Mouse (Mus musculus) hindbrain, embryonic 13.5 days (tissue): ENCODE results near the gene Ptprn2. TPM values are rescaled to one million over a fixed set of nuclear protein-coding genes. Genes with fewer than 3 reads are reported as not detected.

Source experiments
- ATAC-seq: fragments of 200-750 bp; cut with Nextera tagmentation; 2 replicates; pipeline ENCODE4 v1.8.0; 2017; ENCODE audit warnings: moderate TSS enrichment; ENCODE audit not compliant: low FRiP score
- H3K27ac ChIP-seq: fragments of 300-500 bp; sonication (generic); 2 replicates; pipeline ENCODE4 v1.5.1; 2015; ENCODE audit warnings: inconsistent platforms, mild to moderate bottlenecking, moderate library complexity
- H3K27me3 ChIP-seq: fragments of 300-500 bp; sonication (generic); 2 replicates; pipeline ENCODE4 v1.6.1; 2015; ENCODE audit warnings: mild to moderate bottlenecking, inconsistent platforms
- H3K36me3 ChIP-seq: fragments of 300-500 bp; sonication (generic); 2 replicates; pipeline ENCODE4 v1.6.1; 2015; ENCODE audit warnings: mild to moderate bottlenecking, inconsistent platforms
- H3K4me1 ChIP-seq: fragments of 300-500 bp; sonication (generic); replicated peaks from 2 replicates; pipeline ENCODE4 v1.6.1; 2015; ENCODE audit warnings: inconsistent platforms
- H3K4me2 ChIP-seq: fragments of 300-500 bp; sonication (generic); 2 replicates; pipeline ENCODE4 v1.6.1; 2015; ENCODE audit warnings: inconsistent platforms, mild to moderate bottlenecking, moderate library complexity
- H3K4me3 ChIP-seq: fragments of 300-500 bp; sonication (generic); 2 replicates; pipeline ENCODE4 v1.5.1; 2015; ENCODE audit warnings: mild to moderate bottlenecking, inconsistent platforms
- H3K9ac ChIP-seq: fragments of 300-500 bp; sonication (generic); 2 replicates; pipeline ENCODE4 v1.6.1; 2015; ENCODE audit warnings: mild to moderate bottlenecking, inconsistent platforms
- H3K9me3 ChIP-seq: fragments of 300-500 bp; sonication (generic); 2 replicates; pipeline ENCODE4 v1.6.1; 2016; ENCODE audit warnings: inconsistent platforms
- WGBS: fragments of 180-500 bp; shearing (Covaris S2); methylation state at CpG from one replicate; pipeline ENCODE4 v1.1.7; 2015; 5-methylcytosine and 5-hydroxymethylcytosine counted together
- polyA plus RNA-seq: library from polyadenylated mRNA; unstranded; fragments of >200 nt; fragmentation: Nextera tagmentation; extraction: Ambion mirVana; gene quantifications from 2 replicates; pipeline ENCODE4 v1.2.1, GENCODE M21; 2015

Gene Ptprn2
- polyA plus RNA-seq, 1 experiment from 2014 or later: 10.3 TPM

GRCm38 (mm10) chr12:117250465-117250864 is 764.9 kb downstream of the Ptprn2 start:
- no peak for ATAC-seq
- 15% methylated on average over 6 of the region's 6 CpGs for WGBS
- peaks cover 2% of the 10 kb centered on the region; the same call in 1 of the 2 replicates for H3K27me3 ChIP-seq
- H3K4me3 ChIP-seq: no peak overlapping the region
- no peak overlapping the region for H3K4me2 ChIP-seq
- H3K9ac ChIP-seq: no peak overlapping the region
- peaks cover 39% of the 10 kb centered on the region for H3K36me3 ChIP-seq
- H3K27ac ChIP-seq: 0 out of 2 replicates have a peak overlapping the region, but pooled peaks have one; percentile 18
- H3K4me1 ChIP-seq: peaks cover 33% of the 10 kb centered on the region
- no peaks in the 10 kb centered on the region for H3K9me3 ChIP-seq

GRCm38 (mm10) chr12:117251663-117252425 is 766.3 kb downstream of the Ptprn2 start:
- H3K36me3 ChIP-seq: peaks cover 44% of the 10 kb centered on the region
- 0 out of 2 replicates have a peak overlapping the region, but pooled peaks have one; percentile 49 for H3K27ac ChIP-seq

DNA sequence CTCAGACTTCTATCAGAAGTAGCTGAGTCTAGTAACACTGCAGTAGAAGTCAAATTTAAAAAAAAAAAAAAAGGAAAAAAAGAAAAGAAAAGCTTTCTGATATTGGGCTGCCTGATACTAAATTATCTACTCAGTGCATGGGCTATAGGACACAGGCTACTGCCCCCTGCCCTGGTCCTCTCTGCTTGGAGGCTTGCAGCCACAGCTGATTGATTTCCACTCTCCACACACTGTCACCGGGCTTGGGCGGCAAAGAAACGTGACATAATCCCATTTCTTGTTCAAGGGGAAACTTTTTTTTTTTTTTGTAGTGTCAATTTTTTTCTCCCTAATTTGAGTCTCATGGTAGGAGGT is 766.9 kb downstream of the Ptprn2 start:
- Histone ChIP-seq H3K4me2 (no peak overlapping the region), H3K27ac (no peak overlapping the region), H3K9me3 (no peaks in the 10 kb centered on the region), H3K27me3 (peaks cover 2% of the 10 kb centered on the region; the same call in 1 of the 2 replicates), H3K36me3 (peaks cover 43% of the 10 kb centered on the region), H3K4me3 (no peak overlapping the region), H3K4me1 (peaks cover 50% of the 10 kb centered on the region), H3K9ac (no peak overlapping the region)
- ATAC-seq: no peak
- WGBS: 10% methylated on average over 3 of the region's 3 CpGs

More at GRCm38 (mm10) chr12:117251663-117252425, 766.3 kb downstream of the Ptprn2 start:
- Histone ChIP-seq H3K4me3 (no peak overlapping the region), H3K4me2 (no peak overlapping the region), H3K27me3 (peaks cover 2% of the 10 kb centered on the region; the same call in 1 of the 2 replicates), H3K9me3 (no peaks in the 10 kb centered on the region), H3K4me1 (peaks cover 44% of the 10 kb centered on the region), H3K9ac (no peak overlapping the region)
- WGBS: 28% methylated on average over 11 of the region's 11 CpGs
- ATAC-seq: no peak

- H3K4me2 ChIP-seq: no peak overlapping the region
- H3K4me1 ChIP-seq: peaks cover 63% of the 10 kb centered on the region
- H3K9ac ChIP-seq: no peak overlapping the region
- H3K36me3 ChIP-seq: peaks cover 29% of the 10 kb centered on the region
- H3K9me3 ChIP-seq: no peaks in the 10 kb centered on the region
- no peak overlapping the region for H3K4me3 ChIP-seq
- 84% methylated on average over 9 of the region's 9 CpGs for WGBS
- peaks cover 2% of the 10 kb centered on the region; the same call in 1 of the 2 replicates for H3K27me3 ChIP-seq
- ATAC-seq: no peak
- 0 out of 2 replicates have a peak overlapping the region, but pooled peaks have one; percentile 64 for H3K27ac ChIP-seq
Measured at GRCm38 (mm10) chr12:117254356-117254755, 768.8 kb downstream of the Ptprn2 start.

- Histone ChIP-seq H3K36me3 (peaks cover 24% of the 10 kb centered on the region), H3K4me1 (peaks cover 61% of the 10 kb centered on the region), H3K4me2 (no peak overlapping the region), H3K27me3 (peaks cover 2% of the 10 kb centered on the region; the same call in 1 of the 2 replicates), H3K9me3 (no peaks in the 10 kb centered on the region), H3K9ac (0 out of 2 replicates have a peak overlapping the region, but pooled peaks have one; percentile 39), H3K27ac (peak overlapping the region; percentile 64), H3K4me3 (no peak overlapping the region)
- WGBS: 22% methylated on average over 6 of the region's 6 CpGs
- ATAC-seq: no peak
Measured at GRCm38 (mm10) chr12:117255325-117255724, 769.8 kb downstream of the Ptprn2 start.

DNA sequence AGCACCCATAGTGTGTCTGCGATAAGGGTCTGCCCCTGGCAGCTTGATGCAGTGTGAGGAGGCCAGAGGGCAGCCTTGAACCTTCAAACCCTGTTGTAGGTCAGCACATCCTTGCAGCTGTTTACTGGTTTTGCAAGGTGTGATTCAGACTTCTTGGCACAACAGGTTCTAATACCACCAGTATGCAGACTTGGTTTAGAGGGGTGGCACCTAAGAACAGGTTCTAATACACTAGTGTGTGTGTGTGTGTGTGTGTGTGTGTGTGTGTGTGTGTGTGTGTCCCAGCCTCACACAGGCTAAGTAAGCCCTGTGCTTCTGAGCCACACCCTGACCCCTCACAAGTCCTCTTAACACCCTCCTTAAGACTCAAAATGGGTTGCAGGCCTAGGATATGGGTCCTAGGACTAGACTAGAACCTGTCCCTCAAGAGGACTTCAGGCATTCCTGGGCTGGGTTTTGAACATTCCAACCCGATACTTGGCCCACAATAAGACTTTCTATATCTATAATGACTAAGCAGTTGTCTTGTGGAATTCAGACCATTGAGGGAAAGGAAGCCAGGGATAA is 770.3 kb downstream of the Ptprn2 start:
- H3K9me3 ChIP-seq: no peaks in the 10 kb centered on the region
- H3K9ac ChIP-seq: no peak overlapping the region
- no peak for ATAC-seq
- peaks cover 24% of the 10 kb centered on the region for H3K36me3 ChIP-seq
- H3K27ac ChIP-seq: peak overlapping the region; percentile 64; the same call in 1 of the 2 replicates
- no peak overlapping the region for H3K4me2 ChIP-seq
- 69% methylated on average over 2 of the region's 2 CpGs for WGBS
- H3K4me1 ChIP-seq: peaks cover 55% of the 10 kb centered on the region
- no peak overlapping the region for H3K4me3 ChIP-seq
- H3K27me3 ChIP-seq: peaks cover 2% of the 10 kb centered on the region; the same call in 1 of the 2 replicates

GRCm38 (mm10) chr12:117256849-117257204 is 771.3 kb downstream of the Ptprn2 start:
- Histone ChIP-seq H3K4me2 (no peak overlapping the region), H3K9me3 (no peaks in the 10 kb centered on the region), H3K36me3 (peaks cover 30% of the 10 kb centered on the region), H3K27me3 (peaks cover 2% of the 10 kb centered on the region; the same call in 1 of the 2 replicates), H3K4me1 (peaks cover 50% of the 10 kb centered on the region), H3K27ac (peak overlapping the region; percentile 87), H3K4me3 (no peak overlapping the region), H3K9ac (peak overlapping the region; percentile 62; the same call in 1 of the 2 replicates)
- ATAC-seq: no peak
- WGBS: 29% methylated on average over 5 of the region's 5 CpGs

DNA sequence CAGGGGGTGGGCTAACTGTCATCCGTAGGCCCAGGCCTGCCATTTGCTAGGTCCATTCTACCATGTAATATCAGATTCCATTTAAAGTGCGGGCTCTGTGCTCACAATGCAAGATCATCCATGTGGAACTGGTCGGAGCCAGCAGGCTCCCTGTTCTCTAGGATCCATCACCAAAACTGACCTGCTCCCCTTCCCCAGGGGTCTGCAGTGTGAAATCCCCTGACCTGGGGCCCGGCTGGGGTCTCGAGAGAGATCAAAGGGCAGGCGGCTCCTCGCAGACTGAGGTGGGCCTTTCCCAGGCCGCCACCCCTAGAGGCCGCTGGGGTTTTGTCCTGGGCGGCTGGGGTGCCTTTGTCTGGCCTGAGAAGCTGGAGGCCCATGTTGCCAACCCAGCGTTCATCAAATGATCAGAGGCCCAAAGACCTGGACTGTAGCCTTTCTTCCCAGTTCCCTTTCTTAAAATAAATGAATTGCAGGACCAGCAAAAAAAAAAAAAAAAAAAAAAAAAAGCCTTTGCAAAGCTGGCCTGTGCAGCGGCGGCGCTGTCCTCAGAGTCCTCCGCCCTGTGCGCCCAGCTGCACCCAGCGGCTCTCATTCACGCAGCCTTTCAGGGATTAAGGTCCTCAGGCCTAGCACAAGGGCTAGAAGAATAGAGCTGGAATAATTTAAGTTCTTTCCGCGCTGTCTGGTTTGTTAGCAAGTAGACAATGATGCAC is 771.8 kb downstream of the Ptprn2 start:
- Histone ChIP-seq H3K4me3 (no peak overlapping the region), H3K9me3 (no peaks in the 10 kb centered on the region), H3K36me3 (peaks cover 35% of the 10 kb centered on the region), H3K27ac (peak overlapping the region; percentile 87), H3K4me1 (peaks cover 48% of the 10 kb centered on the region), H3K4me2 (no peak overlapping the region), H3K27me3 (peaks cover 2% of the 10 kb centered on the region; the same call in 1 of the 2 replicates), H3K9ac (peak overlapping the region; percentile 62)
- 8% methylated on average over 20 of the region's 20 CpGs for WGBS
- ATAC-seq: peak; percentile 16; the same call in 1 of the 2 replicates

DNA sequence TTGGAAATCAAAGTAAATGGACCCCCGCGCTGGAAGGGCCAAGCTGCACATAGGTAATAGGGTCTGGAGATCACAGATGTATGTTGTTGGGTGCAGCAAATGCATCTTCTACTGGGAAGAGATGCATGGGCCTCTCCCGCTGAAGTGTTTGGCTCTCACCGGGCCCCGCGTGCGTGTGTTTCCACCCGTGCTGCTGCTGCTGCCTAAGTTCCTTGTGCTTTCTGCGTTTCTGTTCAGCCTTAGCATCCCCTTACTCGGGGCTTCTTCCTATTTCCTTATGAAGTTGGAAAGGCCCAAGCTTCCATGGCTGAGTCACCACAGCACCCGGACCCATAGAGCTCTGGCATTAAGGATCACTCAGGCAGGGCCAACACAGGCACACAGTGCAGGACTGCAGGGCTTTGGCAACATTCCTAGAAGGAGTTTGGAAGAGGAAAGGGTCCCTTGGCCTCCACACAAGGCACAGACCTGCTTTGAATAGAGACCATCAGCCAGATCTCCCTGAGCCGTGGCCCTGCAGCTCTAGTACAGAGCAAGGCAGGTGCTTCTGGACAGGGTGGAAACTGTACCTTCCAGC is 772.5 kb downstream of the Ptprn2 start:
- peak; percentile 46; the same call in 1 of the 2 replicates for ATAC-seq
- Histone ChIP-seq H3K4me2 (no peak overlapping the region), H3K27ac (peak overlapping the region; percentile 87), H3K4me3 (no peak overlapping the region), H3K9ac (peak overlapping the region; percentile 62), H3K27me3 (peaks cover 2% of the 10 kb centered on the region; the same call in 1 of the 2 replicates), H3K9me3 (no peaks in the 10 kb centered on the region), H3K36me3 (peaks cover 35% of the 10 kb centered on the region), H3K4me1 (peaks cover 46% of the 10 kb centered on the region)
- WGBS: 17% methylated on average over 12 of the region's 12 CpGs

DNA sequence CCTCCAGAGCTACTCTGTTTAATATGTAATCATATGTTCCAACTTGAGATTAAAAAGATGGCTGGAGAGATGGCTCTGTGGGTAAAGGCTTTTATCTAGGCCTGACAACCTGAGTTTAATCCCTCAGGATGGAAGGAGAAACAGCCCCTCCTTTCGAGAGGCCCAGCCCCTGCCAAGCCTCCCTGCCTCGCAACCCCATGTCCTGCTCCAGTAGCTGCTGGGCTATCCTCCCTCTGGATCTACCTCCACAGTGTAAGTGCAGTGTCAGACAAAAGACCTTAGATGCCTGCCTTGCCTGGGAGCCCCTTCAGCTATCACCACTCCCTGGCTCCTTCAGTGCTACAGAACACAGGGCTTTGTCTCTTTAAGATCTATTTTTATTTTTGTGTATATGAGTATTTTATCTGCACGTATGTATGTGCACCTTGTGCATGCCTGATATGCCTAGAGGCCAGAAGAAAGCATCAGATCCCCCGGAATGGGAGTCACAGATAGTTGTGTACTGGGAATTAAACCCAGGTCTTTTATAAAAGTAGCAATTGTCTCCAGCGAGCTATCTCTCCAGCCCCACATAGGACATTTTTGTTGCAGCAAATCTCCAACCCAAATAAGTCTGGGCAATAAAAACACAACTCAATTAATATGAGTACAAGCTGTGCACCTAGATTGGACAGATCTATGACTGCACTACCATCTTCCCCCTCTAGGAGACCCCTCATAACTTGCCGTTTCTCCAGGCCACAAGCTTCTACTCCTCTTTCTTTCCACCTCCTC is 775.1 kb downstream of the Ptprn2 start:
- peaks cover 14% of the 10 kb centered on the region for H3K36me3 ChIP-seq
- H3K27me3 ChIP-seq: no peaks in the 10 kb centered on the region
- WGBS: 64% methylated on average over 6 of the region's 6 CpGs
- no peaks in the 10 kb centered on the region for H3K9me3 ChIP-seq
- H3K9ac ChIP-seq: no peak overlapping the region
- H3K4me2 ChIP-seq: no peak overlapping the region
- no peak overlapping the region for H3K27ac ChIP-seq
- H3K4me3 ChIP-seq: no peak overlapping the region
- no peak for ATAC-seq
- H3K4me1 ChIP-seq: peaks cover 41% of the 10 kb centered on the region

DNA sequence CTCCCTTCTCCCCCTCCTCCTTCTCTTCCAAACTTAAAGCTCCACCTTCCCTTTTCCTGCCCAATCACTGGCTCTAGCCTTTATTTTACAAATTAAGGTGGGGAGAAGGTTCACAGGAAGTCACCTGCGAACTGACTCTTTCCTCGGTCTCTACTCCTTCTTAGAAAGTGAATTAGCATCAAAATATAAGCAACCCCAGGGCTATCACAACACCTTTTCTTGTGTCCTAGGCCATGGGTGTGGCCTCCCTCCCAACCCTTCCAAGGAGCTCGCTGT is 775.6 kb downstream of the Ptprn2 start:
- Histone ChIP-seq H3K27ac (no peak overlapping the region), H3K27me3 (no peaks in the 10 kb centered on the region), H3K4me3 (no peak overlapping the region), H3K9me3 (no peaks in the 10 kb centered on the region), H3K4me2 (no peak overlapping the region), H3K36me3 (peaks cover 11% of the 10 kb centered on the region; the same call in 1 of the 2 replicates), H3K4me1 (peaks cover 36% of the 10 kb centered on the region), H3K9ac (no peak overlapping the region)
- no peak for ATAC-seq
- 46% methylated on average over 3 of the region's 3 CpGs for WGBS
